Mouse (Mus musculus) lung, embryonic 15.5 days (tissue): ENCODE data around the gene Tma7. TPM values are rescaled to one million over a fixed set of nuclear protein-coding genes. Genes with fewer than 3 reads are reported as not detected.

ENCODE experiments used
- ATAC-seq: fragments of 200-750 bp; cut with Nextera tagmentation; 2 replicates; pipeline ENCODE4 v1.8.0; 2017; ENCODE audit warnings: moderate number of reproducible peaks, borderline replicate concordance; ENCODE audit not compliant: low FRiP score, low TSS enrichment; ENCODE audit errors: extremely low read depth
- H3K27ac ChIP-seq: fragments of 300-500 bp; sonication (generic); 2 replicates; pipeline ENCODE4 v1.5.1; 2015; ENCODE audit warnings: moderate library complexity, mild to moderate bottlenecking, inconsistent platforms
- H3K27me3 ChIP-seq: fragments of 300-500 bp; sonication (generic); 2 replicates; pipeline ENCODE4 v1.6.1; 2015; ENCODE audit warnings: inconsistent platforms
- H3K36me3 ChIP-seq: fragments of 300-500 bp; sonication (generic); 2 replicates; pipeline ENCODE4 v1.6.1; 2015; ENCODE audit warnings: inconsistent platforms
- H3K4me1 ChIP-seq: fragments of 300-500 bp; sonication (generic); 2 replicates; pipeline ENCODE4 v1.6.1; 2015; ENCODE audit warnings: inconsistent platforms
- H3K4me2 ChIP-seq: fragments of 300-500 bp; sonication (generic); 2 replicates; pipeline ENCODE4 v1.6.1; 2015; ENCODE audit warnings: inconsistent platforms, mild to moderate bottlenecking, moderate library complexity
- H3K4me3 ChIP-seq: fragments of 300-500 bp; sonication (generic); 2 replicates; pipeline ENCODE4 v1.5.1; 2015; ENCODE audit warnings: mild to moderate bottlenecking, inconsistent platforms
- H3K9ac ChIP-seq: fragments of 300-500 bp; sonication (generic); 2 replicates; pipeline ENCODE4 v1.6.1; 2015; ENCODE audit warnings: inconsistent platforms
- H3K9me3 ChIP-seq: fragments of 300-500 bp; sonication (generic); 2 replicates; pipeline ENCODE4 v1.6.1; 2016; ENCODE audit warnings: inconsistent platforms
- WGBS: fragments of 180-500 bp; shearing (Covaris S2); methylation state at CpG from one replicate; pipeline ENCODE4 v1.1.7; 2015; 5-methylcytosine and 5-hydroxymethylcytosine counted together
- polyA plus RNA-seq: library from polyadenylated mRNA; unstranded; fragments of >200 nt; fragmentation: Nextera tagmentation; extraction: Ambion mirVana; gene quantifications from 2 replicates; pipeline ENCODE4 v1.2.1, GENCODE M21; 2015

The Tma7 gene
- polyA plus RNA-seq, 1 experiment from 2014 or later: 519 TPM

DNA sequence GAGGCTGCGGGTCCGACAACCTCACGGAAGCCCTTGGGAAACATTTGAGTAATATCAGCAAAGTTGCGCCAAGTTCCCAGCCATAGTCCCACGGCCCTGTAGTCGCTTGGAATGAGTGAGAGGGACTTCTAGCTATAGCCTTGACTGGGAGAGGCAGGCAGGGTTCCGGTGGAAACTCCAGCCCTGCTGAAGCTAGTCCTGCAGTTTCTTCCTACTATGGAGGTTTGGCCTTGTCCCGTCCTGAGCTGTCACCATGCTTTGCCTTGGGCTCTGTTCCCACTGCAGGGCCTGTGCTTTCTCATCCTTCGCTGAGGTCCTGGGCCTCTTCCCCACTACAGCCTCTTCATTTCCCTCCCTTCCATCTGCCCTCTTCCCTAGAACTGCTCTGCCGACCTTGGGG lies 33.8 kb upstream of the Tma7 start:
- H3K27ac ChIP-seq: no peak overlapping the region
- ATAC-seq: no peak
- no peak overlapping the region for H3K4me2 ChIP-seq
- no peaks in the 10 kb centered on the region for H3K4me1 ChIP-seq
- H3K36me3 ChIP-seq: peaks cover 79% of the 10 kb centered on the region
- no peaks in the 10 kb centered on the region for H3K27me3 ChIP-seq
- no peak overlapping the region for H3K4me3 ChIP-seq
- no peak overlapping the region for H3K9ac ChIP-seq
- 83% methylated on average over 10 of the region's 10 CpGs for WGBS
- H3K9me3 ChIP-seq: no peaks in the 10 kb centered on the region

DNA sequence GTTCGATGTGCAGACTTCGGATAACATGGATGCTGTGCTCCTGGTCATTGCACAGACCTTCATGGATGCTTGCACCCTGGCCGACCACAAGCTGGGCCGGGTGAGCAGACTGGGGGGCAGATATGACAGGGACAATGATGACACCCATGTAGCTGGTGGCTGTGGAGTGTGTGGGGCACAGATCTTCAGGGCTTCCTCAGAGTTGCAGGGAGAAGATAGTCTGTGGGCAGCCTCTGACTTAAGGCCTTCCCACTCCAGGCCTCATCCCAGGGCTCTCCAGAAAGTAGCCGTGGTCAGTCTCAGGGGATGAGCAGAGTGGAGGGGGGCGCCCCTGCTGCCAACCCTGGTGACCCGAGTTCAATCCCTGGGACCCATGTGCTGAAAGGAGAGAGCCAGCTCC lies 32.5 kb upstream of the Tma7 start:
- ATAC-seq: no peak
- Histone ChIP-seq H3K4me1 (no peaks in the 10 kb centered on the region), H3K9me3 (no peaks in the 10 kb centered on the region), H3K4me2 (no peak overlapping the region), H3K36me3 (peaks cover 92% of the 10 kb centered on the region), H3K4me3 (no peak overlapping the region), H3K9ac (no peak overlapping the region), H3K27ac (no peak overlapping the region), H3K27me3 (no peaks in the 10 kb centered on the region)
- WGBS: 86% methylated on average over 7 of the region's 7 CpGs

- Histone ChIP-seq H3K36me3 (peaks cover 98% of the 10 kb centered on the region), H3K4me3 (no peak overlapping the region), H3K9me3 (no peaks in the 10 kb centered on the region), H3K4me2 (no peak overlapping the region), H3K27me3 (no peaks in the 10 kb centered on the region), H3K27ac (no peak overlapping the region), H3K9ac (no peak overlapping the region), H3K4me1 (no peaks in the 10 kb centered on the region)
- 89% methylated on average over 11 of the region's 11 CpGs for WGBS
- no peak for ATAC-seq
These were observed 31.9 kb upstream of the Tma7 start for GRCm38 (mm10) chr9:109114276-109114675.

DNA sequence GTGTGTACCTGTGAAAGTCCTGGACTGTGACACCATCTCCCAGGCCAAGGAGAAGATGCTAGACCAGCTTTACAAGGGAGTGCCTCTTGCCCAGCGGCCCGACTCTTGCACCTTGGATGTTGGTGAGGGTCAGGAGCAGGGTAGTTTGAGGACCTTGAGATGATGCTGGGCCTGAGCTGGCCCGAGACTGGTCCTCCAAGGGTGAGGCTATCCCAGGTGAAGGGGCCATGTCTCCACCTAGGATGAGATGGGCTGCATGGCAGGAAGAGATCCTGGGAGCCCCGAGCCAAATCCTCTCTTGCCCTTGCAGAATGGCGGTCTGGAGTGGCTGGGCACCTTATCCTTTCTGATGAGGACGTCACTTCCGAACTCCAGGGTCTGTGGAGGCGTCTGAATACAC lies 30.9 kb upstream of the Tma7 start:
- H3K4me3 ChIP-seq: no peak overlapping the region
- no peak overlapping the region for H3K9ac ChIP-seq
- no peaks in the 10 kb centered on the region for H3K4me1 ChIP-seq
- no peak overlapping the region for H3K4me2 ChIP-seq
- H3K27ac ChIP-seq: no peak overlapping the region
- 80% methylated on average over 8 of the region's 8 CpGs for WGBS
- no peaks in the 10 kb centered on the region for H3K9me3 ChIP-seq
- H3K27me3 ChIP-seq: no peaks in the 10 kb centered on the region
- no peak for ATAC-seq
- peaks cover 98% of the 10 kb centered on the region for H3K36me3 ChIP-seq

GRCm38 (mm10) chr9:109111591-109111990 lies 29.2 kb upstream of the Tma7 start:
- Histone ChIP-seq H3K36me3 (peaks cover 96% of the 10 kb centered on the region), H3K27me3 (no peaks in the 10 kb centered on the region), H3K9ac (no peak overlapping the region), H3K27ac (no peak overlapping the region), H3K4me2 (no peak overlapping the region), H3K4me3 (no peak overlapping the region), H3K9me3 (no peaks in the 10 kb centered on the region), H3K4me1 (no peaks in the 10 kb centered on the region)
- WGBS: 89% methylated on average over 9 of the region's 9 CpGs
- no peak for ATAC-seq

DNA sequence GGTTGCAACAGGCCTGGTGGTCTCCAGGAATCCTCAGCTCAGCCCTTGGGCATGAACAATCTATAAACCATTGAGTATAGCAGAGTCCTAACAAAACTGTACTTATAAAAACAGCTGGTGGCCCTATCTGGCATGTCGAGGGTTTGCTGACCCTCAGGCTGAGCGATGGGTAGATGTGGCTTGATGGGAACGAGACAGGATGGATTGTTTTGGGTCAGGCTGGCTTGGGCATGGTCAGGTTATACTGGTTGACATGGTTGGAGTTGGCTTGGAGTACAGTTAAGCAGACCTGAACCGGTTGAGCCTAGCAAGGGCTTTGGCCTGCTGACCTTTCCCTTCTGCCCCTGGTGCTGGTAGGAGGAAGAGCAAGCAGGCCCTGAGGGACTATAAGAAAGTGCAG lies 28.7 kb upstream of the Tma7 start:
- H3K4me1 ChIP-seq: no peaks in the 10 kb centered on the region
- ATAC-seq: no peak
- 83% methylated on average over 4 of the region's 4 CpGs for WGBS

GRCm38 (mm10) chr9:109110240-109110639 lies 27.9 kb upstream of the Tma7 start:
- 92% methylated on average over 11 of the region's 11 CpGs for WGBS
- no peak overlapping the region for H3K4me3 ChIP-seq
- no peak overlapping the region for H3K9ac ChIP-seq
- 0 out of 2 replicates have a peak, but pooled peaks cover under 1% of the 10 kb centered on the region for H3K4me1 ChIP-seq
- no peaks in the 10 kb centered on the region for H3K27me3 ChIP-seq
- no peaks in the 10 kb centered on the region for H3K9me3 ChIP-seq
- ATAC-seq: no peak
- no peak overlapping the region for H3K4me2 ChIP-seq
- H3K27ac ChIP-seq: no peak overlapping the region
- peaks cover 97% of the 10 kb centered on the region for H3K36me3 ChIP-seq

More for the DNA sequence above, 28.7 kb upstream of the Tma7 start:
- H3K9ac ChIP-seq: no peak overlapping the region
- no peak overlapping the region for H3K4me2 ChIP-seq
- H3K4me3 ChIP-seq: no peak overlapping the region
- H3K9me3 ChIP-seq: no peaks in the 10 kb centered on the region
- H3K27me3 ChIP-seq: no peaks in the 10 kb centered on the region
- peaks cover 96% of the 10 kb centered on the region for H3K36me3 ChIP-seq
- no peak overlapping the region for H3K27ac ChIP-seq

DNA sequence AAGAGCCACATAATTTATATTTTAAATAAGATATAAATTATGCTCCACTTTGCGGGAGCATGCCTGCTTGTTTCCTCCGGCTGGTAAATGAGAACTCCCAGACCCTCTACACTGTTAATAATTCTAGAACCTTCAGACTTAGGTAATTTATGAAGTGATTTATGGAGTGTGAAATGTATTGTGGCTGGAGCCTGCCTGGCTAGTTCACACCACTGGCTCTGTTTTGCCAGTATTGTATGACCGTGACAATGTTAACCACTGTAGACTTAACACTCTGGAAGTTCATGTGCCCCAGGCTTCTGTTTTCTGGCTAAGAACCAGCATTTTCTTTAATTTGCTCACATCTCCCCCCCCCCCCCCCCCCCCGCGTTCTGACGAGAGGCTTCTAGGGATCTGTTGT lies 25.0 kb upstream of the Tma7 start:
- H3K27ac ChIP-seq: no peak overlapping the region

GRCm38 (mm10) chr9:109105648-109106047 lies 23.3 kb upstream of the Tma7 start:
- Histone ChIP-seq H3K9me3 (no peaks in the 10 kb centered on the region), H3K27me3 (no peaks in the 10 kb centered on the region), H3K36me3 (peaks cover 82% of the 10 kb centered on the region), H3K27ac (no peak overlapping the region), H3K9ac (no peak overlapping the region), H3K4me3 (no peak overlapping the region), H3K4me2 (no peak overlapping the region), H3K4me1 (peaks cover 11% of the 10 kb centered on the region; the same call in 1 of the 2 replicates)
- 88% methylated on average over 12 of the region's 12 CpGs for WGBS
- no peak for ATAC-seq

More for the DNA sequence above, 25.0 kb upstream of the Tma7 start:
- no peaks in the 10 kb centered on the region for H3K27me3 ChIP-seq
- 59% methylated on average over 6 of the region's 6 CpGs for WGBS
- H3K9me3 ChIP-seq: no peaks in the 10 kb centered on the region
- H3K36me3 ChIP-seq: peaks cover 90% of the 10 kb centered on the region
- no peak overlapping the region for H3K4me2 ChIP-seq
- ATAC-seq: no peak
- H3K4me3 ChIP-seq: no peak overlapping the region
- no peak overlapping the region for H3K9ac ChIP-seq
- H3K4me1 ChIP-seq: peaks cover 11% of the 10 kb centered on the region; the same call in 1 of the 2 replicates

GRCm38 (mm10) chr9:109105011-109105410 lies 22.6 kb upstream of the Tma7 start:
- Histone ChIP-seq H3K4me3 (no peak overlapping the region), H3K36me3 (peaks cover 79% of the 10 kb centered on the region), H3K4me2 (no peak overlapping the region), H3K27ac (no peak overlapping the region), H3K27me3 (no peaks in the 10 kb centered on the region), H3K9me3 (no peaks in the 10 kb centered on the region), H3K9ac (no peak overlapping the region), H3K4me1 (peaks cover 13% of the 10 kb centered on the region; the same call in 1 of the 2 replicates)
- ATAC-seq: no peak
- WGBS: 62% methylated on average over 12 of the region's 12 CpGs

DNA sequence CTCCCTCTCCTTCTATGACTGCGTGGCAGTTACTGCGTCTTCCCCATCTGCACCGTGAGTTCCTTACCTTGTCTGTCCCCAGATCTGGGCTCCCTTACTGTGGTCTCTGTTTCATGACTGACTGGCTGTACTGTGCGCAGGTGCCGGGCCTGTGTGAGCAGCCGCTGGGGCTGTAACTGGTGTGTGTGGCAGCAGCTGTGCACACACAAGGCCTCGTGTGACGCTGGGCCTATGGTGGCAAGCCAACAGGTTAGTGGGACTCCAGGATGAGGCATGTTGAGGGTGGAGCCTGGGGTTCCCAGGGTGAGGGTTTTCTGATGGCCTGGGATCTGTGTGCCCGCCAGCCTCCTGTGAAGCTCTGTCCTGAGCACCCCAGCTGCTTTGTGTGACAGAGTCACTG lies 21.7 kb upstream of the Tma7 start:
- Histone ChIP-seq H3K4me1 (peaks cover 23% of the 10 kb centered on the region), H3K9me3 (no peaks in the 10 kb centered on the region), H3K4me2 (no peak overlapping the region), H3K9ac (no peak overlapping the region), H3K36me3 (peaks cover 75% of the 10 kb centered on the region), H3K27me3 (no peaks in the 10 kb centered on the region), H3K4me3 (no peak overlapping the region), H3K27ac (no peak overlapping the region)
- ATAC-seq: no peak
- WGBS: 91% methylated on average over 9 of the region's 9 CpGs

- ATAC-seq: no peak
- Histone ChIP-seq H3K9me3 (no peaks in the 10 kb centered on the region), H3K27ac (no peak overlapping the region), H3K9ac (no peak overlapping the region), H3K4me1 (peaks cover 31% of the 10 kb centered on the region), H3K27me3 (no peaks in the 10 kb centered on the region), H3K36me3 (peaks cover 67% of the 10 kb centered on the region), H3K4me3 (no peak overlapping the region), H3K4me2 (no peak overlapping the region)
- WGBS: 64% methylated on average over 7 of the region's 7 CpGs
These were observed 20.9 kb upstream of the Tma7 start for GRCm38 (mm10) chr9:109103250-109103649.

DNA sequence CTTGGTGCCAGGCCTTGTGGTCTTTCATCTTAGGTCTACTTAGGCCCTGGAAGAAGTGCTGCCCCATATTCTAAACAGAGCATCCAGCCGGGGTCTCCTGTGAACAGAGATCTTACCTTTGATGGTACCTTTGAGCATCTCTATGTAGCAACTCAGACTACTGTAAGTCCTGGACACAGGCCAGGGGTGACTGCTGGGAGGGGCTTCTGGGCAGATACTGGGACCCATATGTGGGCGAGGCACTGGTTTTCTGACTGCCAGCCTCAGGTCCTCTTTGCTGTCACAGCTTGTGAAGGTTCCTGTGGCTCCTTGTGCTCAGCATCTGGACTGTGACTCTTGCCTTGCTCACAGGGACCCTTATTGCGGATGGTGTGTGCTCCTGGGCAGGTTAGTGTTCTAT lies 20.2 kb upstream of the Tma7 start:
- Histone ChIP-seq H3K4me3 (no peak overlapping the region), H3K4me1 (peaks cover 38% of the 10 kb centered on the region), H3K9me3 (no peaks in the 10 kb centered on the region), H3K27me3 (no peaks in the 10 kb centered on the region), H3K9ac (no peak overlapping the region), H3K4me2 (no peak overlapping the region), H3K27ac (no peak overlapping the region), H3K36me3 (peaks cover 60% of the 10 kb centered on the region)
- ATAC-seq: no peak
- WGBS: 84% methylated on average over 3 of the region's 3 CpGs
